10 mouse cellular contexts compared by ENCODE assay signal in the genomic region with DNA sequence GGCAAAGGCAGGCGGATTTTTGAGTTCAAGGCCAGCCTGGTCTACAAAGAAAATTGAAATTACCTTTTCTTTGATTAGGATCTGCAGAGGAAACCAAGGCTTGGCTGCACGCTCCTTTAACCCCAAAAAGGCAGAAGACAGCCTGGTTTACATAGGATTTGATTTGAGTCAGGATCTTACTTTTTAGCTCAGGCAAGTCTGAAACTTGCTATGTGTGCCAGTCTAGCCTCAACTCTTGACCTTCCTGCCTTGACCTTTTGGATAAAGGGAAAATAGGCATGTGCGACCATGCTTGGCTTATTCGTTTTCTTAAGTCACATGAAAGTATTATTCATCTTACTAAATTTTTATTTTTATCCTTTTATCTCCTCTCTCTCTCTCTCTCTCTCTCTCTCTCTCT. TPM values are rescaled to one million over a fixed set of nuclear protein-coding genes. Genes with fewer than 3 reads are reported as not detected.
DNase-seq lines count a peak whose midpoint lies in the region; ATAC-seq and TF ChIP-seq lines count a peak whose summit lies in the region.
"Had no signal": no experiment of that assay in that cellular context is flagged by ENCODE, and none has a peak within 500 bp of the region (broad histone marks: within the 10 kb centered on the region; RNA-seq: fewer than 3 reads in every experiment).

No protein-coding gene starts in this region.

- H3K9ac ChIP-seq in midbrain, embryonic 11.5 days (ENCODE audit: low read length), result no peak overlapping the region
- no peak overlapping the region for H3K9ac ChIP-seq in limb, embryonic 14.5 days (ENCODE audit: low read depth, low read length, severe bottlenecking)
- H3K9ac ChIP-seq in neural tube, embryonic 15.5 days (replicated peaks), result no peak overlapping the region

- no peak overlapping the region for H3K4me3 ChIP-seq in gastrocnemius, adult 2 months
- no peak overlapping the region for H3K4me3 ChIP-seq in midbrain, embryonic 10.5 days
- no peak overlapping the region for H3K4me3 ChIP-seq in midbrain, embryonic 11.5 days (ENCODE audit: low read depth, low read length)
- no peak overlapping the region for H3K4me3 ChIP-seq in limb, embryonic 14.5 days (replicated peaks; ENCODE audit: low read length)
- H3K4me3 ChIP-seq in neural tube, embryonic 15.5 days (replicated peaks), result no peak overlapping the region

- intact Hi-C loops in gastrocnemius, adult 2 months (cut with DNase I), result loop anchor here (10.0 kb wide), 1 partner anchor 140 kb away; no protein-coding TSS in a partner anchor
- intact Hi-C loops in gastrocnemius, postnatal 14 days (cut with DNase I; ENCODE audit: low total_unique reads), result loop anchor here (10.0 kb wide), 1 partner anchor 70 kb away; the partner anchor contains the start of gene Pisd

- ATAC-seq in midbrain, embryonic 11.5 days (ENCODE audit: low FRiP score), result no peak
- no peak for ATAC-seq in limb, embryonic 14.5 days (ENCODE audit: low FRiP score, low read depth)
- no peak for ATAC-seq in neural tube, embryonic 15.5 days (ENCODE audit: low FRiP score)
- ATAC-seq in frontal cortex, adult (ENCODE audit: low TSS enrichment), result no peak

- peak overlapping the region; percentile 97 for H3K27ac ChIP-seq in gastrocnemius, adult 2 months
- peak overlapping the region; percentile 94 for H3K27ac ChIP-seq in midbrain, embryonic 10.5 days (replicated peaks)
- H3K27ac ChIP-seq in midbrain, embryonic 11.5 days (ENCODE audit: low read depth, low read length), result no peak overlapping the region
- no peak overlapping the region for H3K27ac ChIP-seq in limb, embryonic 14.5 days (replicated peaks; ENCODE audit: low read depth, low read length)
- H3K27ac ChIP-seq in neural tube, embryonic 15.5 days (replicated peaks), result peak overlapping the region; percentile 19

- H3K36me3 ChIP-seq in midbrain, embryonic 10.5 days, result peaks cover 22% of the 10 kb centered on the region
- peaks cover 3% of the 10 kb centered on the region; the same call in 1 of the 2 replicates for H3K36me3 ChIP-seq in midbrain, embryonic 11.5 days (ENCODE audit: control insufficient read depth, insufficient read depth, low read length)
- peaks cover 10% of the 10 kb centered on the region; the same call in 1 of the 2 replicates for H3K36me3 ChIP-seq in limb, embryonic 14.5 days (ENCODE audit: control insufficient read depth, insufficient read depth, low read length)
- peaks cover 3% of the 10 kb centered on the region for H3K36me3 ChIP-seq in neural tube, embryonic 15.5 days

- no peaks in the 10 kb centered on the region for H3K27me3 ChIP-seq in midbrain, embryonic 10.5 days (ENCODE audit: low read depth, poor library complexity, severe bottlenecking)
- H3K27me3 ChIP-seq in midbrain, embryonic 11.5 days (ENCODE audit: control insufficient read depth, insufficient read depth, low read length), result no peaks in the 10 kb centered on the region
- H3K27me3 ChIP-seq in limb, embryonic 14.5 days (ENCODE audit: control insufficient read depth, insufficient read depth, low read length), result no peaks in the 10 kb centered on the region
- no peaks in the 10 kb centered on the region for H3K27me3 ChIP-seq in neural tube, embryonic 15.5 days (replicated peaks)

- H3K4me1 ChIP-seq in midbrain, embryonic 10.5 days, result peaks cover 37% of the 10 kb centered on the region
- H3K4me1 ChIP-seq in midbrain, embryonic 11.5 days (ENCODE audit: control insufficient read depth, insufficient read depth, low read length), result peaks cover 12% of the 10 kb centered on the region
- no peaks in the 10 kb centered on the region for H3K4me1 ChIP-seq in limb, embryonic 14.5 days (ENCODE audit: control insufficient read depth, insufficient read depth, low read length)
- H3K4me1 ChIP-seq in neural tube, embryonic 15.5 days, result peaks cover 33% of the 10 kb centered on the region

- H3K9me3 ChIP-seq in midbrain, embryonic 10.5 days (replicated peaks), result no peaks in the 10 kb centered on the region
- H3K9me3 ChIP-seq in midbrain, embryonic 11.5 days (ENCODE audit: control insufficient read depth, low read length), result no peaks in the 10 kb centered on the region
- no peaks in the 10 kb centered on the region for H3K9me3 ChIP-seq in limb, embryonic 14.5 days (ENCODE audit: control insufficient read depth, low read length)
- H3K9me3 ChIP-seq in neural tube, embryonic 15.5 days (replicated peaks), result no peaks in the 10 kb centered on the region

- WGBS in midbrain, embryonic 10.5 days, result 78% methylated on average over 4 of the region's 4 CpGs
- WGBS in midbrain, embryonic 11.5 days, result 87% methylated on average over 4 of the region's 4 CpGs
- 88% methylated on average over 4 of the region's 4 CpGs for WGBS in limb, embryonic 14.5 days
- 92% methylated on average over 4 of the region's 4 CpGs for WGBS in neural tube, embryonic 15.5 days

- TF ChIP-seq POLR2A in limb, embryonic 14.5 days (IDR thresholded peaks at IDR 0.05; ENCODE audit: borderline replicate concordance, extremely low read depth, insufficient read depth, insufficient read length), result no peak

- DNase-seq in gastrocnemius, adult 2 months, result no peak
- no peak for DNase-seq in gastrocnemius, postnatal 25 days
- no peak for DNase-seq in midbrain, embryonic 10.5 days (ENCODE audit: low spot score)
- no peak for DNase-seq in midbrain, embryonic 11.5 days (ENCODE audit: low spot score, missing footprints)
- DNase-seq in limb, embryonic 14.5 days (ENCODE audit: low spot score), result no peak
- DNase-seq in gastrocnemius, postnatal 14 days, result no peak

- no peak for TF ChIP-seq CTCF in gastrocnemius, adult 2 months (IDR thresholded peaks at IDR 0.05)

- H3K4me2 ChIP-seq in midbrain, embryonic 11.5 days, result no peak overlapping the region
- peak overlapping the region; percentile 57; the same call in 1 of the 2 replicates for H3K4me2 ChIP-seq in limb, embryonic 14.5 days (replicated peaks; ENCODE audit: low read depth, low read length, severe bottlenecking)
- H3K4me2 ChIP-seq in neural tube, embryonic 15.5 days, result no peak overlapping the region

RNA-seq across cellular contexts. Expression of gene Prr14l, which starts 0.8 kb away (rescaled TPM):
- total RNA-seq in gastrocnemius, adult 2 months (2021), result 1 to 10 TPM; 4.3 to 6.2 TPM
- 1 to 10 TPM; 4.1 to 4.7 TPM for total RNA-seq in gastrocnemius, postnatal 25 days (2021)
- 14.6 and 17.9 TPM in 2 replicates for polyA plus RNA-seq in midbrain, embryonic 10.5 days (2016; fragmentation: Nextera tagmentation; extraction: Ambion mirVana)
- 14.8 and 15.4 TPM in 2 replicates for polyA plus RNA-seq in midbrain, embryonic 11.5 days (2014; fragmentation: Nextera tagmentation; extraction: Ambion mirVana)
- polyA plus RNA-seq in limb, embryonic 14.5 days (2012; rRNA removed), result 14.9 and 23.7 TPM in 2 replicates
- 13.9 and 14.4 TPM in 2 replicates for polyA plus RNA-seq in limb, embryonic 14.5 days (2014; fragmentation: Nextera tagmentation; extraction: Ambion mirVana)
- 9.6 and 10.2 TPM in 2 replicates for polyA plus RNA-seq in neural tube, embryonic 15.5 days (2015; fragmentation: Nextera tagmentation; extraction: Ambion mirVana)
- total RNA-seq in gastrocnemius, postnatal 14 days (2021), result 1 to 10 TPM; 6.1 to 6.9 TPM

RNA-seq across cellular contexts. Expression of gene Depdc5, which starts 8.7 kb away (rescaled TPM):
- 10 to 100 TPM; 13.3 to 15.6 TPM for total RNA-seq in gastrocnemius, adult 2 months (2021)
- total RNA-seq in gastrocnemius, postnatal 25 days (2021), result 10 to 100 TPM in 1 of 2 experiments, 1 to 10 TPM in 1; 10.0 to 11.7 TPM
- 30.9 and 37.1 TPM in 2 replicates for polyA plus RNA-seq in midbrain, embryonic 10.5 days (2016; fragmentation: Nextera tagmentation; extraction: Ambion mirVana)
- polyA plus RNA-seq in midbrain, embryonic 11.5 days (2014; fragmentation: Nextera tagmentation; extraction: Ambion mirVana), result 32.4 and 35.0 TPM in 2 replicates
- 26.6 and 27.4 TPM in 2 replicates for polyA plus RNA-seq in limb, embryonic 14.5 days (2012; rRNA removed)
- 18.2 and 23.5 TPM in 2 replicates for polyA plus RNA-seq in limb, embryonic 14.5 days (2014; fragmentation: Nextera tagmentation; extraction: Ambion mirVana)
- polyA plus RNA-seq in neural tube, embryonic 15.5 days (2015; fragmentation: Nextera tagmentation; extraction: Ambion mirVana), result 24.9 and 25.4 TPM in 2 replicates
- total RNA-seq in gastrocnemius, postnatal 14 days (2021), result 1 to 10 TPM; 9.3 to 10.0 TPM

RNA-seq across cellular contexts. Expression of gene Gm20671, which starts 27.9 kb away (rescaled TPM):
- not detected for total RNA-seq in gastrocnemius, adult 2 months (2021)
- not detected for total RNA-seq in gastrocnemius, postnatal 25 days (2021)
- polyA plus RNA-seq in midbrain, embryonic 10.5 days (2016; fragmentation: Nextera tagmentation; extraction: Ambion mirVana), result not detected in 2 replicates
- polyA plus RNA-seq in midbrain, embryonic 11.5 days (2014; fragmentation: Nextera tagmentation; extraction: Ambion mirVana), result not detected in 2 replicates
- 1.9 and 6.9 TPM in 2 replicates for polyA plus RNA-seq in limb, embryonic 14.5 days (2012; rRNA removed)
- not detected in 2 replicates for polyA plus RNA-seq in limb, embryonic 14.5 days (2014; fragmentation: Nextera tagmentation; extraction: Ambion mirVana)
- not detected in 2 replicates for polyA plus RNA-seq in neural tube, embryonic 15.5 days (2015; fragmentation: Nextera tagmentation; extraction: Ambion mirVana)
- total RNA-seq in gastrocnemius, postnatal 14 days (2021), result not detected
- total RNA-seq: adrenal gland, adult 8-10 months had no signal
- polyA plus RNA-seq: intestine, embryonic 14.5 days had no signal

Comparison
In these comparisons a context has a peak if more than half of its experiments do, and no peak if none do; other contexts are left out.
1. H3K27ac ChIP-seq: peak in gastrocnemius, adult 2 months (single experiment), midbrain, embryonic 10.5 days (single experiment) and neural tube, embryonic 15.5 days (single experiment); none in midbrain, embryonic 11.5 days (single experiment) and limb, embryonic 14.5 days (single experiment).